Mouse (Mus musculus): ENCODE measurements around the gene Tmem239. TPM values are rescaled to one million over a fixed set of nuclear protein-coding genes. Genes with fewer than 3 reads are reported as not detected.

The Tmem239 gene
- total RNA-seq, 2 experiments from 2014 or later = not detected

- peak; percentile 73 to 81 for DNase-seq (ENCODE audit: low spot score in 2 of 2)
Measured at GRCm38 (mm10) chr2:130450434-130450796, 44.1 kb downstream of the Tmem239 start.

DNA sequence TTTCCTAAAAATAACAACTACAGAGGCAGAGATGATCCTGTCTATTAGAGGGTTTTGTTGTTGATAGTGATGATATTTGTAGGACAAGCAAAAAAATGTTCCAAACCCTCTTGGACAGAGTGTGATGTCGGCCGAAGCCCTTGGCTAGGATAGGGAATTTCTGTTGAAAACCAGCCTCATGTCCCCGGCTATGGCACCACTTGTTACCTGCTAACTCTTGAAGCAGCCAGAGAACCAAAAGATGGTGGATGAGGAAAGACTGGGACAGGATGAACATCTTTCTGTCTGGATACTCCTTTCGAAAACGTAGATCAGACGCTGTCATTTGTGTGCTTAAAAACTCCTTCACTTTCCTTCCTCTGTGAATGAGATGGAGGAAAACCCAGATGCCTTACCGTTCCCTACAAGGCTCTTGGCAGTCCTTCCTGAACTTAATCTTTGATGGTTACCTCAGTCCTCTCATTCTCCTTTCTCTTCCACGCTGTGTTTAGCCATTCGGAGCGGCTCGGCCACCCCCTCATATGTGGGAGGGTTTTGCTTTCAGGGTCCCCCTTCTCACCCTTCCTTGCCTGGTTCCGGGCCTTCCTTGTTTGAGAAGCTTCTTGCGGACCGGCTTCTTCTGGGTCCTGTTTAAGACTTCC, 44.9 kb downstream of the Tmem239 start:
- no peak for DNase-seq (ENCODE audit: low spot score in 2 of 2)

- DNase-seq (ENCODE audit: low spot score in 2 of 2) = no peak
Measured at GRCm38 (mm10) chr2:130451727-130452090, 45.4 kb downstream of the Tmem239 start.

GRCm38 (mm10) chr2:130452266-130452665, 46.0 kb downstream of the Tmem239 start:
- DNase-seq (ENCODE audit: low spot score in 2 of 2) = no peak

GRCm38 (mm10) chr2:130453421-130453820, 47.1 kb downstream of the Tmem239 start:
- DNase-seq (ENCODE audit: low spot score in 2 of 2) = no peak

DNA sequence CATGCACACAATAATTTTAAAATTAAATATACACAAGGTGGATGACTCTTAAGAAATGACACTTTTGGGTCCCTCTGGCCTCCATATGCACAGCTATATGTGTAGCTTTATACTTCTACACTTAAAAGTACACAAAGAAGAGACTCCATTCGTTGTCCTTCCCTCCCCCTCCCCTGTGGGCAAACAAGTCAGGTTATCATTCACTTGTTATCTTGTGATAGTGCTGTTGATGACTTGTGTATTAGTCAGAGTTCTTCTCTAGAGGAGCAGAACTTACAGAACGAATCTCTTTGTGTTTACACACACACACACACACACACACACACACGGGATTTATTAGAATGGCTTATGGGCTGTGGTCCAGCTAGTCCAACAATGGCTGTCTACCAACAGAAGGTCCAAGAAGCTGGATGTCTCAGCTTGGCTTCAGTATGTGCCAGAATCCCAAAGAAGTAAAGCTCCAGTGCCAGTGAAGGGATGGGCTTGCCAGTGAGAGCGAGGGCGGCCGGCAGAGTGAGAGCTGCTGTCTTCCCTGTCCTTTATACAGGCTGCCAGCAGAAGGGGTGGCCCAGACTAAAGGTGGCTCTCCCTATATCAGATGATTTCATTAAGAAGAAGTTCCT, 48.6 kb downstream of the Tmem239 start:
- peak in 1 of 2 experiments; percentile 63 for DNase-seq (ENCODE audit: low spot score in 2 of 2)

Other genes starting within 250 kb of the Tmem239 start
- 100 to 1,000 TPM; 113 to 115 TPM for gene Snrpb, start 227.1 kb upstream of the Tmem239 start, total RNA-seq (2021)
- gene Tmc2, start 211.3 kb upstream of the Tmem239 start, total RNA-seq (2021) = under 1 TPM in 1 of 2 experiments, not detected in 1; 0.12 TPM
- 100 to 1,000 TPM; 122 to 153 TPM for gene Nop56, start 132.0 kb upstream of the Tmem239 start, total RNA-seq (2021)
- 100 to 1,000 TPM; 316 to 319 TPM for gene Idh3b, start 121.9 kb upstream of the Tmem239 start, total RNA-seq (2021)
- 1 to 10 TPM; 9.1 to 10.0 TPM for gene Ebf4, start 111.3 kb upstream of the Tmem239 start, total RNA-seq (2021)
- gene Cpxm1, start 8.9 kb upstream of the Tmem239 start, total RNA-seq (2021) = 1 to 10 TPM; 5.8 to 7.3 TPM
- not detected for gene Gm28372, start 1.2 kb upstream of the Tmem239 start, total RNA-seq (2021)
- not detected for gene 1700020A23Rik, start 1.2 kb upstream of the Tmem239 start, total RNA-seq (2021)
- 10 to 100 TPM; 85.2 to 87.8 TPM for gene Vps16, start 17.9 kb downstream of the Tmem239 start, total RNA-seq (2021)
- gene Pced1a, start 18.2 kb downstream of the Tmem239 start, total RNA-seq (2021) = 10 to 100 TPM; 23.1 to 23.4 TPM
- 100 to 1,000 TPM; 327 to 330 TPM for gene Ptpra, start 43.8 kb downstream of the Tmem239 start, total RNA-seq (2021)
- 10 to 100 TPM; 81.6 to 85.7 TPM for gene Mrps26, start 157.3 kb downstream of the Tmem239 start, total RNA-seq (2021)
- gene Oxt, start 169.7 kb downstream of the Tmem239 start, total RNA-seq (2021) = not detected
- 1 to 10 TPM; 1.4 to 1.5 TPM for gene Avp, start 176.1 kb downstream of the Tmem239 start, total RNA-seq (2021)
- 10 to 100 TPM in 1 of 2 experiments, 1 to 10 TPM in 1; 9.6 to 10.4 TPM for gene Fastkd5, start 223.5 kb downstream of the Tmem239 start, total RNA-seq (2021)
- gene Ubox5, start 223.6 kb downstream of the Tmem239 start, total RNA-seq (2021) = 10 to 100 TPM in 1 of 2 experiments, 1 to 10 TPM in 1; 9.3 to 11.2 TPM
- gene Lzts3, start 236.3 kb downstream of the Tmem239 start, total RNA-seq (2021) = 100 to 1,000 TPM; 193 to 196 TPM